Mouse (Mus musculus) c-Kit-positive CD71-negative TER-119-negative erythroid progenitor cells, embryonic 14.5 days (primary cell): ENCODE data around the gene Ube2e2.
"Not testable (repeated sequence)": the region's sequence is repeated elsewhere in the genome, so short reads cannot be mapped to it uniquely, and the experiment has no call there.

Source experiments
- DNase-seq: peaks from one replicate; pipeline ENCODE4 v3.0.0-alpha.2; 2013; ENCODE audit warnings: low read depth

Gene Ube2e2

DNA sequence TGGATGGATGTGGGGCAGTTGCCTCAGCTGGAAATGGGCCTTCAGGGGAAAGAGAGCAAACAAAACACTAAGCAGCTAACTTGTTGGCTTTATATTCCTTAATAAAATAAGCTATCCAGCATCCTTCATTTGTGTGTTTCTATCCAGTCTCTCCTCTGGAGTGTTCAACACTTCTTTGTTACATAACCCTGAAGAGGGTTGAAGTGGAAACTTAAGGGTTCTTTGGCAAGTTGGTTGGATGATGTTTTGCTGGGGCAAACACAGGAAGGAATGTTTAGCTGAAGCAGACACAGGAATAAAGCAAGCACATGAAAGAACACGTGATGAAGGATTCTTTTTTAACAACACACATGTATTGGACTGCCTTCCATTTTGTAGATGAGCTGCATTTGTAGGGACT is 256.3 kb downstream of the Ube2e2 start:
- no peak for DNase-seq

DNA sequence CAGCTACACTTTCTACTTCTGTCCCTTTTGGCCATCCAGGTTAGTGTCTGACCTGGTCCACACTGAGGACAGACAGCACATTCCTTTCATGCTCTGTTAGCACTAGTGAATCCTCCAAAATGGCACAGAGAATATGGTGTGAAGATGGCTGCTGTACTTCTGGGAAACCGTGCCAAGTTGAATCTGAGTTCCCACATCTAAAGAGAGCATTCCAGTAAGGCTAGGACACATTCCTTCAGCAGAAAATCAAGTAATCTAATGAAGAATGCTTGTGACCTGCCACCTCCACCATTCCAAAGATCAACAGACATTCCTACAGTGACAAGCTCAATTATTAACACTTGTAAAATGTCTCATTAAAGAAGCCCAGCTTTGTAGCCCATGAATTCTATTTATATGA is 265.9 kb downstream of the Ube2e2 start:
- DNase-seq, result no peak

DNA sequence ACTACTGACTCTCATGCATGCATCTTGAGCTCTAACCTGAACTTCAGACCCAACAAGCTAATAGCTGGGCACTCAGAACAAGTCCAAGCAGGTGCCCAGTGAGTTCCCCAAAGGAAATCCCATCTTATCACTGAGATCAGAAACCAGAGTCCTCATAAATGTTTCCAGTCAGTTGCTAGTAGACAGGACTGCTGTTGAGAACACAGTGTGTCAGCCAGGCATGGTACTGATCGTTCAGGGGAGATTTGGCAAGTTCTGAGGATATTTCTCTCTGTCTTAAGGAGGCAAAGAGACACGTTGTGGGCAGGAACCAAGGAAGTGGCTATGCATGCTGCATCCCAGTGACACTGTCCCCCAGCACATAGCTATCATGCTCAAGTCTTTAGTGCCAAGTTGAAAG is 275.5 kb downstream of the Ube2e2 start:
- no peak for DNase-seq

DNA sequence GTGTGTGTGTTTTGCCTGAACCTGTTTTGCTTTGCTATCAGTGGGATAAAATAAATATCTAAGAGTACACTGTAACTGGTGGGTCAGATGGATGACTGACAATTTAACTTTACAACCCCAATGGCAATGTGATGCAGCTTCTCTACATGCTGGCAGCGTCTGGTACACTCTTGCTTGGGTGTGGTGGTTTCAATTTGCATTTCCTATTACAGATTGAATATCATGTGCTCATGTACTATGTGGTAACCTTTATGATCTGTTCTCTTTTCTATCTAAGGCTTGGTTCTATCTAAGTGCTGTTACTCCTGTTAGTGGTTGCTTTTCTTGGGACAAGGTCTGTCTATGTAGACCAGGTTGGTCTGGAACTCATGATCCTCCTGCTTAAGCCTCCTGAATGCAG is 292.1 kb downstream of the Ube2e2 start:
- no peak for DNase-seq

DNA sequence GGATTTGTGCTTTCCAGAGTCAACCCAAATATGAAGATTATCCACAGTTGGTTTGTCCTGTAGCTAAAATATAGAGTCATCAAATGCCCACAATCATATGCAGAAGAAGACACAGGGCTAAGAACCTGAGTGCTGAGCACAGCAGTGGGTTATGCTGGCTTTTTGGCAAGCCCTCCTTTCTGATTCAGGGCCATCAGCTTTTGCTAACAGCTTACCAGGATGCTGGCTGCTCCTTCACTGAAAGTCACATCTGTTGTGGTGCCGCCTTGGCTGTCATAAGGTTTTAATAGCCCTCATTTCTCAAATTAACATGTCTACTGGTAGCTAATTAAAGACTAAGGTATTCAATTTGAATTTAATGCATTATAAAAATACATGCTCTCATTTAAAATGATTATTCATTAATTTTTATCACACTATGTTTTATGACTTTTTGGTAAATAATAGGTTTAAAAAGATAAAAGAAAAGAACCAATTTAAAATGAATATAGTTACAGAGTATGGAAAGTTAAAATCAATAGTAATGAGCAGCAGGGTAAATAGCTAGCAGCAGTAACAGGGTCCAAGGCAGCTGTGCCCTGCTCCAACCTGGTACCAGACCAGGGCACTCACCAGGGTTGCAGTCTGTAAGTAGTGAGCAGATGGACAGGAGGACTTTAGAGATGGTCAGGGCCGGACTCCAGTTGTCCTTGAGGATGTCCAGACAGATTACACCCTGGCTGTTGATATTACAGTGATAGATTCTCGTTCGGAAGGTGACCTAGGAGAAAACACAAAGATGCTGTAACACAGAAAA is 307.6 kb downstream of the Ube2e2 start:
- DNase-seq, result no peak

DNA sequence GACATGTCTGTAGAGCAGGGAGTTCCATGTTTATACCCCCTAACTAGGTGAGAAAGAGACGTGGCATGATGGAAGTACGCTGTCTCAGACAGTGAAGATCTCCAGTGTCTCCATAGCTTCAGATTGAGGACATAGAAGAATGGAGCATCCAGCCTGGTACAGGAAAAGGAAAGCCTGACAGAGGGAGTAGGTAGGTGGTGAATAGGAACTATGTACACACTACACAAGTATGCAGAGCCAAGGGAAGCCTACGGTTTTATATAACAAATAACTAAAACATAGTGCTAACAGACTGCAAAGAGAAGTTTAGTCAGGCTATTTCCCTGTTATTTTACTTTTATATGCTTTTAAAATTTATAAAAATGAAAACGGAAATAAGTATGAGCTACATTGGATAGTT is 312.3 kb downstream of the Ube2e2 start:
- DNase-seq, result no peak

DNA sequence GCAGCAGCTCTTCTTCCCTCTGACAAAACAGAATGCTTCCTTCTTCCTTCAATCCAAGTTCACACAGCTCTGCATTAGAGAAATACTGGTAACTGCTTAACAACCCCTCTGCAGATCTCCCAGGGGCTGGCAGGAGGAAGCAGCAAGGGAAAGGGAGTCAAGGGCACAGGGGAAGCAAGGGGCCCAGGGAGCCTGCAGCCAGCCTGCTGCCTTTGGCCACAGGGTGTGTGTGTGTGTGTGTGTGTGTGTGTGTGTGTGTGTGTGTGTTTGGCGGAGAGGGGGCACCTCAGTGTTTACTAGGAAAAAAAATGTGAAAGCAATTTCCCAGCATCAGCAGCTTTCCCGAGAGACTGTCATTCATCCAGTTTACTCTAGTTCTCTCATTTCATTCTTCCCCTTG is 319.3 kb downstream of the Ube2e2 start:
- DNase-seq, result no peak

DNA sequence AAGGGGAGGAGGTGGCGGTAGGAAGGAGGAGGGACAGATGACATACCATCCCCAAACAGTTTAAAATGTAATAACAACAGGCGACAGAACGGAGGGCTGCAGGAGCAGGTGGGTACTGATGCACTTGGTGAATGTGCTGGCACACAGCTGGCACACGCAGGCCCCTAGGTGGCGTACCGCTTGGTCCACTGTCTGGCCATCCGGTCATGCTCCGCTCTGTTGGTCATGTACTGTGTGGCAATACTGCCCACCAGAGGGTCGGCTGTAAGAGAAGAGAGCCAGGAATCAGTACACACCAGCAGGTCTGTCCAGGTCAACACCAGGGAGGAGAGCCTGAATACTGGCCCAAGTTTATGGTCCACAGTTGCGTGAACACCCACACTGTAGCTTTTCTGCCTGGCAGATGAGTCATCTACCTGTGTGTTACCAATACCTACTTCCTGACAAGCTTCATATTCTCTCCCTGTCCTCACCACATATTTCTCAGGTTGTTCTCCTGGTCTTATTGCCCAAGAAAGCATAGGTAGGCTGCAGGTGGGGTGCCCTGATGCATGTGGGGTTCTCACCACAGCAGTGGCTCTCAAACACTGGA is 319.8 kb downstream of the Ube2e2 start:
- no peak for DNase-seq

DNA sequence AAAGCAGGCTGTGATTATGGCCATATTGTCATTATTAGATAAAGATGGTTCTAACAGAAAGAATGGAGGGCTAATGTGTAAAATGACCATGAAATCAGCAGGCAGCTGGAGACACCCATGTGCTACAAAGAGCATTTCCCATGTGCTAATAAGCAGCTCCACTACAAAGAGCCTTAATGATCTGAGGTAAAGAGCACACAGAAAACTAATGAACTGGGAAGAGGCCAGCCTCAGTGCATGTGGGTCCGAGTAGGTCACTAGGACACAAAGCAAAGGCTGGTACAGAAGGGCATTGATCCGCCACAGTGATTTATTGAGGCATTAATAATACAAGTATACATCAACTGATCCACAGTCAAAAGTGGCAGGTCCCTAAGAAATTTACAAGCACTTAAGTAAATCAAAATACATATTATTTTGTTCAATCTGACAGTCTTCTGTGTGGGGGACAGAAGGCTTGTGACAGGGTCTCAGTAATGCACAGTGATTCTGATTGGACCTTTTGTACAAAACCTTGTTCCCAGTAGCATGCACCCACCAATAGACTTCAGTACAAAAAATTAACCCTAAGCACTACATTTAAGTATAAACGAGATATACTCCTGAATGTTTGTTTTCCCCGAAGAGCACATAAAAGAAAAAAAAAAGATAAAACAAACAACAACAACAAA is 320.6 kb downstream of the Ube2e2 start:
- no peak for DNase-seq

DNA sequence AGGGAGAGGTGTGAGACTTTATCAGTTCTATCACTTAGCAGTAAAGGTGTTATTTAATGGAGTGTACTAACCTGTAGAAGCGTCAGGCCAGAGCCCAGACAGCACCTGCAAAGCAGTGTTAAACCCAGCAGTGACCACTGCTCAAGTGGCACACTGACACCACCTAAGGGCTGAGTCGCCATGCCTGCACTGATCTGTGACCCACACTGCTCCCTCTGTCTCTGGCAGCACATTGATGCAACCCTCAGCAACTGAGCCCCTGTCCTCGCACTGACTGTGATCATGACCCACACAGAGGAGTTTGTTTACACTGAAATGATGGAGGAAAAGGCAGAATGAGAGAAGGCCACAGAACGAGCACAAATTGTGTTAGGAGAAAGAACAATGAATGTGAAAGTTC is 321.2 kb downstream of the Ube2e2 start:
- no peak for DNase-seq

DNA sequence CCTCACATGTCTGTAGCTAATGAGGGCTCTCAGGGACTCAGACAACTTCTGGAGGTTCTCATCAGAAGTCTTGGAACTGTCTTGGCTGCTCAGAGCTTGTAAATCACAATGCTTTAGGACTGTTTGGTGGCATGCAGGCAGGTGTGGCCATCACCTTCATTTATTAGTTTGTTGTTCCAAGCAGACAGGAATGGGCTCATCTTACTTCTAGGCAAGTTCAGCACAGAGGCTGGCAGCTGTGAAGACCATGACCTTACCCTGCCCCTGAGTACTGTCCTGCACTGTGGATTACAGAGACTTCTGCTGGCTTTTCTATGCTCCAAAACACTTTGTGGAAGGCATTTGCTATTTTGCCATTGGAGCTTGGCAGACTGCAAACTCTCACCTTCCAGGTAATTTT is 324.5 kb downstream of the Ube2e2 start:
- DNase-seq, result no peak

DNA sequence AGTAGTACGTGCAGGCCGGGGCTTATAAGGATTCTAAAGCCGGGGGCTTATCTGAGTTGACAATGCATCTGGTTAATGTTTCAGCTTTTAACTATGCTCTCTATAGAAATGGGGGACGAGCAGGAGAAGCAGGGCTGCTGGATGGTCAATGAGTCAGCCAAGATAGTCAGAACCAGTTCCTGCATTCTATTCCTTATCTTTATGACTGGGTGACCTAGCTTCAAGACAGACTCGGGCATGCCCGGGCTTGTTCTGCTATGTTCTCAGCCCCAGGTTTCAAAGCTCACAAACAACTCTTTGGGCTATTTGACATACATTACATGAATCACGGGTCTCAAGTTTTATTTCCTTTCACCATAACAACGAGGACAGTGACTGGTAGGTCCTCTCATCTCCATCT is 329.1 kb downstream of the Ube2e2 start:
- not testable (repeated sequence) for DNase-seq

DNA sequence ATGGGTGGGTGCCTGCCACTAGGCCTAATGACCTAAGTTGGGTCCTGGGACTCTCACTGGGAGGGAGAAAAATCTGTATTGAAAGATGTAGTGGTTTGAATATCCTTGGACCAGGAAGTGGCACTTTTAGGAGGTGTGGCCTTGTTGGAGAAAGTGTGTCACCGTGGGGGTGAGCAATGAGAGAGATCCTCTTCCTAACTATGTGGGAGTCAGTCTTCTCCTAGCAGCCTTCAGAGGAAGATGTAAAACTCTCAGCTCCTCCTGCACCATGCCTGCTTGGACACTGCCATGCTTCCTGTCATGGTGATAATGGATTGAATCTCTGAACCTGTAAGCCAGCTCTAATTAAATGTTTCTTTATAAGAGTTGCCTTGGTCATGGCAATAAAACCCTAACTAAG is 338.8 kb downstream of the Ube2e2 start:
- no peak for DNase-seq

DNA sequence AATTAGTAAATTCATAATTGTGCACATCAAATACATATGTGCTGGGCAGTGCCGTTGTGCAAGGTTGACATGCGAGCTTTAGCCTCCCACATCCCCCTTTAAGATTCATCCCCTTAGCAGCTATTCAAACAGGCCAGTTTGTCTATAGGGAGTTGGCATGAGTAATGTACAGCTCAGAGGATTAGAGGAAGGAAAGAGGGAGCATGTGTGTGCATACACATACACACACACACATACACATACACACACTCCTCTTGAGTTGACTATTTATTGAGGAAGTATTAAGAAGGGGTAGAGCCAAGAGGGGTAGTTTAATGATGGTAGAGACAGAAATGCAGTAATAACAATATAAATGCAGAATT is 339.5 kb downstream of the Ube2e2 start:
- no peak for DNase-seq

DNA sequence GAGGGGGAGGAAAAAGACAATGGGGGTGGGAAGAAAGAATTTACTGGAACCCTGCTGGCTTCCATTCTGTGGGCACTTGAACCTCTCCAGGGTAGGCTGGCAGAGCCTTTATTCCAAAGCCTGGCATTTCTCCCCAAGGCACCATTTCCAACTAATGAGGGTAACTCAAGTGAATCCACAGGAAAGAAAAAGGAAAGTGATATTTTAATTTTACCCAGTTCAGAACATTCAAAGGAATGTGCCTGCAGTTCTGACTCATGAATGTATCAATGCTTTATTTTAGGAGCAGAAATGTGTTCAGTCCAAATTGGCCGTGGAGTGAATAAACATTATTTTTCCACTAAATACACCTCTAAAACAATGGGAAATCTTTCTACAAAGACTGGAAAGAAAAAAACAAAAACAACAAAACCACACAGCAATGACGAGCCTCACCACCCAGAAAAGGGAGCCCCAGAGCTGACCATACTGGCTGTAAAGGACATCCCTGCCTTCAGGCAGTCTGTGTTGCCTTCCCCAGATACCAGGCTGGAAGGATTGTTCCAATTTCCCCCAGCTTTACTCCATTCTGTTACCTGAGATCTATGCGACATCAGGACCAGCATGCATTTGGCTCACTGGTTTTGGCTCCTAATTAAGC is 340.0 kb downstream of the Ube2e2 start:
- DNase-seq, result no peak

DNA sequence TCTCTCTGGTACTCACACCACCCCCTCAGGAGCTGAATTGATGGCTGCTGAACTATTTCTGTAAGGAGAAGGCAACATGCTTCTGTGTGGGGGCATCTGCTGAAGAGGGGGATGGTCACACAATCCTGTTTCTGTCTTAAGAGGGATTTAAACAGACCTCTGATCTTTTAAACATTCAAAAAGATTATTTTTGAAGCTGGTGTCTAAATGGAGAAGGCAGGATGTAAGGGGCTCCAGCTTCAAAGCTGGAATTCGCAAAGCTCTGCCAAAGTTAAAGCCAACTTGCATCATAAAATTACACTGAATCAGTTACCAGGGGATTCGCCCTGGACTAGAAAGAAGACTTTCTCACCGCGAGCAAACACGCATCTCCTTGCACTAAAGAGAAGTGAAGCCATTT is 346.5 kb downstream of the Ube2e2 start:
- DNase-seq, result no peak

DNA sequence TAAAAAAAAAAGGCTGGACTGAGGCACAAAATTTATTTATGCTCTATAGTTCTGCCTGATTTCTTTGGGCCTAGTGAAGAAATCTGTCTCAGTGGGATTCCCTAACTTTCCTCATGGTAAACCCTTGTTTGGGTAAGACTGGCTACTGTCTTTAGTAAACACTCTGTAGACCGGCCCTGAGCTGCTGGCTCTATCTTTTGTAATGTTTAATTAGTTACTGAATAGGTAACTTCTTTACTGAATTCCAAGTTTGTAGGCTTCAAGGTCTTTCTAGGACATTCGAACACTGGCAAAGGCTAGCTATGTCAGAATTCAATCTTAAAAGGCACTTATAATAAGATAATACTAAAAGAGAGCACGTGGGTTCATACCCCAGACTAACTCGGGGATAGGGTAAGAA is 355.0 kb downstream of the Ube2e2 start:
- not testable (repeated sequence) for DNase-seq

DNA sequence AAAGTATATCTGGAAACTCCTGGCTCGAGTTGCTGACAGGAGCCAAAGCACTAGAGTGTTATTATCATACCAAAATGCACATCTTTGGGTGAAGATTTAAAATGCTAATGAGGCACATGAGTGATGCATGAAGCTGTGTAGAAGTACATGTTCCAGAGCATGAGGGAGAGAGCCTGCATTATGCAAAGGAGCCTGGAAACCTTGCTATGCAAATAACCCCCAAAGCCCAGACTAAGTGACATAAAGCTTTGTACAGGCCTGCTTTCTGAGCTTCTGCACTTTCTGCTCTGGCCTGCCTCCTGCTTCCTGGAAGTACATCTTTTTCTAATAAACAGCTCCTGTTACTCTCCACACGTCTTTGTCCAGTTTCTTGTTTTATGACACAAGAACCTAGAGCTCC is 363.2 kb downstream of the Ube2e2 start:
- no peak for DNase-seq

DNA sequence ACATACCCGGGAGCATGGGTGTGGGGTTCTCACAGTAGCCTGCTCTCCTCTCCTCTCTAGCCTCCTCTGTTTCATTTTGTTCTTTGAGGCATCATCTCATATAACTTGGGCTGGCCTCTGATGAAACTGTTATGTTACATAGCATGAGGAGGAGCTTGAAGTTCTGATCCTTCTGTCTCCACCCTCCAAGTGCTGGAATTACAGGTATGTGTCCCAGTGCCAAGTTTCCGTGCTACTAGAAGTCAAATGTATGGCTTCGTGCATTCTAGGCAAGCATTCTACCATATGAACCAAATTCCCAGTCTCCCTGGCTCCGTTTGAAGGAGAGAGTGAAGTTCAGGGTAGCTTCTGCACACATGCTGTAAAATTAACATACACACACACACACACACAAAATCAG is 363.6 kb downstream of the Ube2e2 start:
- DNase-seq, result no peak
